Mouse (Mus musculus) splenic B cell, adult 2 months (primary cell): Measurements from ENCODE around the gene Coq2.

Experiments used
- DNase-seq: peaks from one replicate; pipeline ENCODE4 v3.0.0-alpha.2; 2011; ENCODE audit warnings: low read depth, low spot score
- H3K27me3 ChIP-seq: 2 replicates; pipeline ENCODE4 v1.6.1; 2012; ENCODE audit warnings: mild to moderate bottlenecking, low read length, moderate library complexity, mixed read lengths; ENCODE audit not compliant: control insufficient read depth, poor library complexity, insufficient read depth, severe bottlenecking
- H3K36me3 ChIP-seq: 2 replicates; pipeline ENCODE4 v1.6.1; 2012; ENCODE audit warnings: mild to moderate bottlenecking, low read length, moderate library complexity, mixed read lengths; ENCODE audit not compliant: control insufficient read depth, poor library complexity, insufficient read depth, severe bottlenecking

Coq2 gene

GRCm38 (mm10) chr5:100646558-100646957 lies 28.4 kb downstream of the Coq2 start:
- H3K27me3 ChIP-seq, result no peaks in the 10 kb centered on the region
- DNase-seq, result no peak
- H3K36me3 ChIP-seq, result no peaks in the 10 kb centered on the region

GRCm38 (mm10) chr5:100643991-100644535 lies 30.9 kb downstream of the Coq2 start:
- DNase-seq, result peak; percentile 58

DNA sequence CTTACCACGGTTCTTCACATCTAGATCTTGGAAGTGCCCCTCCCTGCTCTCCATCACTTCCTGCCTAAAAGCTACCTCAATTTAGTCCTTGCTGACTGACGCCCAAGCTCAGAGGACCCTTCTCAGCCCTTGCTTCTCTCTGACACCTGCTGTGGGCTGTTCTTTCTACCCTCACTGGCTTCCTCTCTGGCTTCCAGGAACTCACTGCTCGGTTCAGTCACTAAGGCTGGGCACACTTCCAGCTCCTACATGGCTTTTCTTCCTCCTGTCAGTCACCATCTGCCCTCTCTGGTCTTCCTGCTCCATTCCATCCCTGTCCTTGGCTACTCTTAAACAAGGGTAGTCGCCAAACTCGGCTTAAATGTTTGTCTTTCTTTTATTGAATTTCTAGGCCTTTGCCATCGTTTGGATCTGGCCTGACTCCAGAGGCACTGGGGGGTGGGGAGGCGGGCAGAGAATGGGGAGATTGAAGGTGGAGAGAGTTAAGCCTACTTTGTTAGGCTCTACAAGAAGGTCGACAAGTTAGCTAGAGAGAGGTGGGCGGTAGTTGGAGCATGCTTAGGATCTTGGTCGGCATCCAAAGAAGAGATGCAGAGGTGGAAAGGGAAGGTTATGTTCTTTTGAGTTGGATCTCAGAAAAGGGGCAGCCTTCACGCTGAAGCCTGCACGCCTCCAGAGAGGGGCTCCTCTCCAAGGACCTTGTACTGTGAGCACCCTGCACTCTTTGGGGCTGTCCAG lies 31.5 kb downstream of the Coq2 start:
- Histone ChIP-seq H3K36me3 (no peaks in the 10 kb centered on the region), H3K27me3 (no peaks in the 10 kb centered on the region)
- peak; percentile 40 for DNase-seq

More at GRCm38 (mm10) chr5:100643991-100644535, 30.9 kb downstream of the Coq2 start:
- Histone ChIP-seq H3K36me3 (no peaks in the 10 kb centered on the region), H3K27me3 (no peaks in the 10 kb centered on the region)

DNA sequence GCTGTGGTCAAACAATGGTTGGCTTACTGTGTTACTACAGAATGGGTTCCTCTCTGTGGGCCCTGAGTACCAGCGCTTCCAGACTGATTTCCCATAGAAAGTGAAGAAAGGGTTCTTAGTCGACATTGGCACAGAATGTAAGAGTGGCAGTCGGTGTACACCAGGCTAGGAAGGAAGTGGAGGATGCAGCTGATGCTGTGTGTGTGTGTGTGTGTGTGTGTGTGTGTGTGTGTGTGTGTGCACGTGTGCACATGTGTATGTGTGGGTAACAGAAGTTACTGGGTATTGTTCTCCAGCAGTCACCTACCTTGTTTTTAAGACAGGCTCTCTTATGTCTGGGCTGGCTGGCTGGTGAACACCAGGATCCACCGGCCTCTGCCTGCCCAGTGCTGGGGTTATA lies 32.6 kb downstream of the Coq2 start:
- Histone ChIP-seq H3K36me3 (no peaks in the 10 kb centered on the region), H3K27me3 (no peaks in the 10 kb centered on the region)
- DNase-seq, result no peak

DNA sequence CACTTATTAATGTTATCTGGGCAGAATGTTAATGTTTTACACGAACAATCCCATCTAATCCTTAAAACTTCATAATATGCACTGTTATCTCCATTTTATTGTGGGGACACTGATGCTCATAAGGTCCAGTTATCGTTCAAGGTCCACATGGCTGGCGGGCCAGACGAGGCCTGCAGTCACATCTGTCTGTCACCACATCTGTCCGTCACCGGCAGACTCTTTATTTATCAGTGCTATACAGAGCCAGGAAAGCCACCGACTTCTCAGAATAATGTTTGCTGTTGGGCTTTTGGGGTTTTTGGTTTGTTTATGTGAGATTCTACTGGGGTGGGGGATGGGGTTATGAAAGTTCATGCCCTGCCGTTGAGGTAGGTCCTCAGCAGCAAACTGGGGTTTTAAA lies 36.5 kb downstream of the Coq2 start:
- no peak for DNase-seq
- no peaks in the 10 kb centered on the region for H3K36me3 ChIP-seq
- H3K27me3 ChIP-seq, result no peaks in the 10 kb centered on the region

GRCm38 (mm10) chr5:100636794-100637544 lies 38.0 kb downstream of the Coq2 start:
- no peaks in the 10 kb centered on the region for H3K27me3 ChIP-seq

GRCm38 (mm10) chr5:100635908-100636307 lies 39.0 kb downstream of the Coq2 start:
- no peaks in the 10 kb centered on the region for H3K36me3 ChIP-seq
- no peak for DNase-seq
- H3K27me3 ChIP-seq, result no peaks in the 10 kb centered on the region

More at GRCm38 (mm10) chr5:100636794-100637544, 38.0 kb downstream of the Coq2 start:
- DNase-seq, result peak; percentile 37
- H3K36me3 ChIP-seq, result no peaks in the 10 kb centered on the region

DNA sequence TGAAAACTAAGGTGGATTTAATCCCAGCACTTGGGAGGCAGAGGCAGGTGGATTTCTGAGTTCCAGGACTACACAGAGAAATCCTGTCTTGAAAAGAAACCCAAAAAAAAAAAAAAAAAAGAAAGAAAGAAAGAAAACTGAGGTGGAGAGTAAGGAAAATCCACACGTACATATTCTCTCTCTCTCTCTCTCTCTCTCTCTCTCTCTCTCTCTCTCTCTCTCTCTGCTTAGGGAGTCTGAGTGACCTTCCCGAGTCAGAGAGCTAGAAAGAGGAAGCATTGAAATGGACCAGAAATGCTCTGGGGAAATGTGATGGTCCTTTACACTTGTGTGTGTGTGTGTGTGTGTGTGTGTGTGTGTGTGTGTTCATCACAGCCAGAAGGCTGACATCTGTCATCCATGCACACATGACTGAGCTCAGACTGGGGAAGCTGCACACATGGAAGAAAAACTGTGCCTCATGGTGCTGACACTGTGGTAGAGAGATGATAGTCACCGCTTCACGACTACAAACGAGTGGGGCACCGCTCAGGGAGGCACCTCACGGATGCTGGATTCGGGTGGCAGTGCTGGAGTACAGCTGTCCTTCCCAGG lies 40.0 kb downstream of the Coq2 start:
- Histone ChIP-seq H3K27me3 (no peaks in the 10 kb centered on the region), H3K36me3 (no peaks in the 10 kb centered on the region)
- peak; percentile 76 for DNase-seq

GRCm38 (mm10) chr5:100632540-100633129 lies 42.3 kb downstream of the Coq2 start:
- H3K36me3 ChIP-seq, result no peaks in the 10 kb centered on the region
- DNase-seq, result no peak
- no peaks in the 10 kb centered on the region for H3K27me3 ChIP-seq

DNA sequence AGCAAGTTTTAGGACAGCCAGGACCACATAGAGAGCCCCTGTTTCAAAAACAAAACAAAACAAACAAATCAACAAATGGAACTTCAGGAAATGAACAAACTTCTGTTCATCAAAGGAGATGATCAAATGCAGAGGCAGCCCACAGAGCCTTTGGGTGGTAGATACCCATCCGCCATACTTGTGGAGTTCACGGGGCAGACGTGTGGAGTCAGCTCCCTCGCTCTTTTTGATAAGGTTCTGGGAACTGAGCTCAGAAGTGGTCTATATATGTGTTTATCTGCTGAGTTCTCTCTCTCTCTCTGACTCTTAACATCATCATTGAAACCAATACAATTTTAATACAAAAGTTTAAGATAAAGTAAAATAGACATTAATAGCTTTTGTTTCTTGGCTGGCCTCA lies 46.1 kb downstream of the Coq2 start:
- Histone ChIP-seq H3K36me3 (no peaks in the 10 kb centered on the region), H3K27me3 (no peaks in the 10 kb centered on the region)
- no peak for DNase-seq

- H3K36me3 ChIP-seq, result no peaks in the 10 kb centered on the region
- no peaks in the 10 kb centered on the region for H3K27me3 ChIP-seq
- DNase-seq, result no peak
Observed at GRCm38 (mm10) chr5:100626526-100626925, 48.4 kb downstream of the Coq2 start.

DNA sequence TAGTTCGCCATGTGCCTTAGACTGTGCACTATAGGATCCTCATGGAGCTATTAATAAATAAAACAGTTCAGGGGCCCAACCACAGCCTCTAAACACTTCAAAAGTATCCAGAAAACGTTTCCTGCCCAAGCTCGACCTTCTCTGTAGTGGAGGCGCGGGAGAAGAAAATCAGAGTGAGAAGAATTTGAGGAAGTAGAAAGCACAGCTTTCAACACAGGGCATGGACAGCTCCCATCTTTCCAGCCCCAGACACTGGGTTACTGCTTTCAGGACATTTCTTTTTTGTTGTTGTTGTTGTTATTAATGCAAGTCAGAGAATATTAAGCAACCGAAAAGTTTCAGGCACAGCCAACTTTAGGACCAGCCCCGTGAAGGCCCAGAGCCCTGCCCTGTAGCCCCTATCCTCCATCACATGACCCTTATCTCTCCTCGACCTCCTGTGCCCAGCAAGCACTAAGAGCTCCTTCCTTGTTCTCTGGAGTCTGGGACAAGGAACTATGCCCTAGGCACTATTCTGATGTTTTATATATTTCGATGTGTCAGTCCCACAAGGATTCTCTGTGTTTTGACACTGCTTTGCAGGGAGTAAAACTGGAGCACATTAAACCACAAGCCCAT lies 50.1 kb downstream of the Coq2 start:
- no peak for DNase-seq
- H3K27me3 ChIP-seq, result no peaks in the 10 kb centered on the region
- no peaks in the 10 kb centered on the region for H3K36me3 ChIP-seq

DNA sequence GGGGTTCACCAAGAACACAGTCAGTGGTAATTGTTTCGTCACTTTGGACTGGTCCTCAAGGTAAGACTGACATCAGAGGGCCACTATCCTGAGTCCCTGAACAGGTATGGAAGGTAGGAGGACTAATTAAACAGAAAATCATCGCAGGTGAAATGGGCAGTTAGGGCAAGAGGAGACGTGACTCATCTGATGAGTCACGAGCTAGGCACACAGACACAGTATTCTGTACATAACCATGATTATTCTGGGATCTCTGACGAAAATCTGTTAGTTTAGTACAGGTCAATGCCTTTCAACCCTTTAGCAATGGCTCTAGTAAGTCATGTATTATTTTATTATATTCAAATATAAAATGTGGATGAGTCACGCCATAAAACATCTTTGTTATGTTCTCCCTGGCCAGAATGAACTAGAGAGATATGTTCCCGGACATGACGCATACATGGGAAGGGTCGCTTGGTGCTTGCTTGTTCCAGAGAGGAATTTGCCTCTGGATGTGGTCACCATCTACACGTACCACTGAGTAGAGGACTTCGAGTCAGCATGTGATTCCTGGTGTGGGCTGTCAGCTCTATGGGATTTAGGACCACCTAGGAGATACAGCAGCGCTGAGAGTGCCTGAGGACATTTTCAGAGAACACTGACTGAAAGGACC lies 52.3 kb downstream of the Coq2 start:
- H3K36me3 ChIP-seq, result no peaks in the 10 kb centered on the region
- no peak for DNase-seq
- no peaks in the 10 kb centered on the region for H3K27me3 ChIP-seq
